Mouse (Mus musculus) embryo, embryonic 11 days (tissue): ENCODE measurements around the gene Tubb4b.
A peak's percentile ranks its signal among the peaks of the same experiment; 100 is the strongest.

ENCODE experiments used
- DNase-seq: peaks from one replicate; pipeline ENCODE4 v3.0.0-alpha.2; 2015

Tubb4b gene

GRCm38 (mm10) chr2:25243342-25243741 is 18.8 kb upstream of the Tubb4b start:
- no peak for DNase-seq

GRCm38 (mm10) chr2:25242101-25242506 is 17.6 kb upstream of the Tubb4b start, which contains the start of the genes Rnf208 and Cysrt1:
Rnf208 (plus strand) TSS chr2:25242255.
Cysrt1 (minus strand) TSS chr2:25242452.
- peak; percentile 56 for DNase-seq

- DNase-seq: no peak
Measured at GRCm38 (mm10) chr2:25241438-25241775, 16.9 kb upstream of the Tubb4b start.

GRCm38 (mm10) chr2:25240723-25241437 is 16.4 kb upstream of the Tubb4b start:
- DNase-seq: peak; percentile 89

DNA sequence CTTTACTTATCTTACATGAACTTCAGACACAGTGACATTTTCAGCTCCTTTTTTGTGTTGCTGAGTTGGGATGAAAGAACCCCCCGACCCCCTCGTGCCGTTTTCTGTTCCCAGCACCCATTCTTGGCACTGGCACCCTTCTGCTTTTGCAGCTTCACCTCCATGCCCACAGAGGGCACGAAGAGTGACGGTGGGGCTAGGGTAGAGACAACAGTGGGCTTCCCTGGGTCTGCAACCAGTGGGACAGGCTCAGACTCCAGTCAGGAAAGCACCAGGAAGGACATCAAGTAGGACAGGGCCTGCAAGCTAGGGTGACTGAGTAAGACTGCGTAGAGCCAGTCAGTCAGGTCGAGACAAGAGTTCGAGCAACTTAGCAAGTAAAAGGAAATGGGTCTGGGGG is 15.8 kb upstream of the Tubb4b start:
- DNase-seq: no peak

GRCm38 (mm10) chr2:25239766-25240165 is 15.3 kb upstream of the Tubb4b start:
- DNase-seq: no peak

DNA sequence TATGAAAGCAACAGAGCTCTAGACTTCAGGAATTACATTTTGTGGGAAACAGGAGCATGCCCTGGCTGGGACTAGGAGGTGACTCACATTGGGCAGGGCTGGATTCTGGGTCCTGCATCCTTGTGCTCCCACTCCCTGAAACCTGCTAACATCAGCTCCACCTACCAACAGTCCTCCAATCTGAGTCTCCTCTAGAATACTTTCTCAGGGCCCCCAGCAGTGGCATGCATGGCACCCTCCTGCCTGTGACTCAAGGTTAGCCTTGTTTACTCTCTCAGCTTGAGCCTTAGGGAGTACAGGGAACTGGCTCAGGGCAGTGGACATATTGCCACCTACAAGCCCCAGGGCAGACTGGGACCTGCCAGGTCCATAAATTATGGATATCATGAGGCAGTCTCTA is 13.6 kb upstream of the Tubb4b start:
- DNase-seq: no peak

DNA sequence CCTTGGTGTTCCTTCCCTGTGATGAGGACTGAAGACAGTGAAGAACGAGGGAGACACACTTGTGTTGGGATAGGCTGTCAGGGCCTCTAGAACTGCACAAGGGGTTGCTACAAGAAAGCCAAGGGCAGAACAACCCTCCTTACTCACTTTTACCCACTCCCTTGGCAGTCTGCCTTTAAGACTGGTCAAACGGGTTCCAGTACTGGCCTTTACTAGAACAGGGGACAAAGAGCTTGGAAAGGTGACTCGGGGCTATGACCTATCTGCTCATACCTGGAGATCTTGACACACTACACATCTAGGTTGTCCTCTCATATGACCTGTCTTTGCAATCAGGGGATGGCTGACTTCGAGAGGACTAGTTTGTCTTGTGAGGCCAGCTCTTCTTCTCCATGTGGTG is 13.0 kb upstream of the Tubb4b start:
- DNase-seq: no peak

DNA sequence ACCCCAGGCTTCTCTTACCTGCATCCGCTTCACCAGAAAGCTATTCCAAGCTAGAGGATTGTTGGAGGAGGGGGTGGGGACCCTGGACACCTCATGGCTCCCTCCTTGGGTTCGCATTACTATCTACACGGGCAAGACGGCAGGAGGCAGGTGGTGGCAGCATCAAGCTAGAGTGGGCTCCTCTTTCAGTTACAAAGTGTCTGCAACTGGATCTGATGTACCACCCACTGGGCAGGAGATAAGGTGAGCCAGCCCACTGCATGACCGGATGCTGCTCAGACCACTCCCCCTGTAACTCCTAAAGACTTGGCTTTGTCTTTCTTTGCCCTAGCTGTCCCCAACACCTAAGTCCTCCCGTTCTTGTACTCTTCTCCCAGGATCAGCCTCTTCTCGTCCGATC is 12.1 kb upstream of the Tubb4b start, which contains the start of gene Rnf224:
Gene Rnf224, minus strand, starts transcription at position 174 of the 400 bp plus-strand sequence.
- DNase-seq: no peak

GRCm38 (mm10) chr2:25234551-25235220 is 10.2 kb upstream of the Tubb4b start:
- no peak for DNase-seq

GRCm38 (mm10) chr2:25234050-25234449 is 9.5 kb upstream of the Tubb4b start, which contains the start of gene Slc34a3:
Slc34a3 (minus strand) TSS chr2:25234364.
- DNase-seq: no peak

DNA sequence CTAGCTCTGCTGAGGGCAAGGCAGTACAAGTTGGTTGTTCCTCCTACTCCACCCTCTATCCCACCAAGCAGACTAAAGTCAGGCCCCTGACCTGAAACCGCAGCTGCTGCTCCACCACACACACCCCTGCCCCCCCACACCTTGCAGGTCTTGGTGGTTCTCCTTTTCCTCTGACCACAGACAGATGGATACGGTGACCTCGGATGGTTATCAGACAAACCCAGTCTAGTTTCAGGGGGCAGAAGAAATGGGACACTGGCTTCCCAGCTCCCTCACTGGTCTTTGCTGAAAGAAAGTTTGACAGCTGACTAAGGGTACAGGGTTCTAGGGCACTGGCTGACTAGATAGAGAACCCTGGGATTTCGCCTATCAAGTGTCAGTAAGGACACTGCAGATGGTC is 8.9 kb upstream of the Tubb4b start:
- no peak for DNase-seq

DNA sequence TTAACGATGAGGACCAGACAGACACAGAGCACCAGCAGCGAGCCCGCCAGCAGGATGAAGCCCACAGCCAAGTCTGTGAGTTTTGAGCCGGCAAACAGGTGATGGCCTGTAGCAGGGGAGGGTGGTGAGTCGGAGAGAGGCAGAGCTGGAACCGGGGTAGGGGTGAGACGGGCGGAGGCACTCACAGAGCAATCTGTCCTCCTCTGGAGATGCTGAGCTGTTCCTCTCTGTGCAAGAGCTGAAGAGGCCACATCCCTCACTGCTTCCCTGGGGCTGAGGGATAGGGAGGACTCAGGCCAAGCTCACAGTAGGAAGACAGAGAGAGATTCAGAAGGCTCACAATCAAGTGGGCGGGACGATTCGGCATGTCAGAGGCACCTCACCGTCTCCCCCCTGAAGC is 6.5 kb upstream of the Tubb4b start:
- DNase-seq: no peak

DNA sequence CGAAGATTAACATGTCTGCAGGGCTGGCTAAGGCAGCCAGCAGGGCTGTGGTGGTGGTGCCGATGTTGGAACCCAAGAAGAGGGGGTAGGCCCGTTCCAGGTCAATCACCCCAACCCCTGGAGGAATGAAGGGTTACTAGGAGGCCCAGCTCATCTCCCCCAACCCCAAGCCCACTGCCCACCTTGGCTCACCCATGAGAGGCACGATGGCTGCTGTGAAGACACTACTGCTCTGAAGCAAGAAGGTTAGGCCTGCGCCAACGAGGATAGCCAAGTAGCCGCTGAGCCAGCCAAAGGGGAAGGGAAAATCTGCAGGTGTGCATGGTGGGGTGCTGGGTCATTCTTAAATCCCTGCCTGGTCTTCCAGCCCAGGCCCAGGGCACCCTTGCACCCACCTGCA is 6.1 kb upstream of the Tubb4b start:
- DNase-seq: no peak

DNA sequence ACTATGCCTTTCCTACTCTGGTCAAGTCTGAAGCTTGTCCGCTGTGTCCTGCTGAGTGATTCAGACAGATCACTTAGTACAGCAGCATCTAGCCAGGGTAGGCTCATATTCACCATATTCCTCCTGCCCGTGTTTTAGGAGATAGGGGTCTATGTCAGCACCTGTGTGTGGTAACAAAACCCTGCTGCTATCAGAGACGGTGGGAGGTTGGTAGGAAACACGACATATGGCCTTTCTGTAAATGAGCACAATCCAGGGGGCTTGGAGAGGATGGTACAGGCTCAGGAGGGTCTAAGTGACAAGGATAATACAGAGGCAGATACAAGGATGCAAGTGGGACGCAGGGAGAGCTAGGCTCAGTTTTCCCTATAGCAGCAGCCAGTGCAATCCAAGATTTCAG is 5.1 kb upstream of the Tubb4b start:
- DNase-seq: no peak

GRCm38 (mm10) chr2:25228995-25229530 is 4.6 kb upstream of the Tubb4b start:
- no peak for DNase-seq

GRCm38 (mm10) chr2:25228431-25228889 is 4.0 kb upstream of the Tubb4b start:
- peak; percentile 90 for DNase-seq

- no peak for DNase-seq
Measured at GRCm38 (mm10) chr2:25227406-25227805, 2.9 kb upstream of the Tubb4b start.

- no peak for DNase-seq
Measured at GRCm38 (mm10) chr2:25226864-25227263, 2.4 kb upstream of the Tubb4b start.

- no peak for DNase-seq
Measured at GRCm38 (mm10) chr2:25225811-25226379, 1.4 kb upstream of the Tubb4b start.

DNA sequence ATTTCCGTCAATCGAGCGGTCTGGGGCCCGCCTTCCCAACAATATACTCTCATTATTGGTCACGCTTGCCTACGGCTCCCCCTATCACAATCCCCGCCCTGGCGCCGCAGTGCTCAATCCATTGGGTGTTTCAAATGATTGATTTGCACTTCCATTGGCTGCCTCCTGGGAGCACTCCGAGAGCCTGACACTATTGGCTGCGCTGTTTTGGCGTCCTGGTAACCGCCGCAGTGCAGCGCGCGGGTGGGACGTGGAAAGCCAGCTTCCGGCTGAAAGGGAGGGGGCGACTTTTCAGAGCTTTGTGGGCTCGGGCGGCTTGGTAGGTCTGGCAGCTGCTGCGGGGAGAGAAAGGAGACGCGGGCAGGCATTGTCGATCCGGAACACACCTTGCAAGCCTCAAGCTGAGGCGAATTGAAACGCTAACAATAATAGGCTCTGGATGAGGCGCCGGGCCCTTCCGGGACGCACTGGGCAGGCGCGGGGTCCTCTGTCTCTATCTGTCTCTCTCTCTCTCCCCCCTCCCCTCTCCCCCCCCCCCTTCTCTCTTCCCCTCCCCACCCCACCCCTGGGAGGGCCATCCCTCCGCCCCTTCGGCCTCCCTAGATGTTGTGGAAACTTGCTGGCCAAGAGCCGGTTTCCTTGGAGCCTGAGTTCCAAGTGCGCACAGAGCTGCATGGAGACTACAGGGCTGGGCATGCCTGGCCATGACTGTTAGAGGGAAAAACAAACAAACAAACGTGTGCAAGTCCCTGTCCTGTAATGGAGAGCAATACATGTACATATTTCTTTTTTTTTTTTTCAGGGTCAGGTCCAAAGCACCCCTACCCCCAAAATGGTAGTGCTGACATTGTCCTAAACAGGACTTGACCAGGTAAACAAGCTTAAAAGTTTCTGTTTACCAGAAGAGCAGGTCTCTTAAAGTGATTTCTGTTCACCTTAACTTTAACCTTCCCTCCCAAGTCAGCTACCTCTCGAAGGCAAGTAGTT is 557 bp upstream of the Tubb4b start:
- DNase-seq: peak; percentile 100
